Mouse (Mus musculus) brain, adult 10 weeks (tissue): Measurements from ENCODE around the gene Rfx3. TPM values are rescaled to one million over a fixed set of nuclear protein-coding genes. Genes with fewer than 3 reads are reported as not detected.

Source experiments
- polyA plus RNA-seq: library from polyadenylated mRNA; stranded (reverse); fragments of 350-450 nt; fragmentation: Illumina TruSeq; extraction: RNeasy Lipid Tissue Mini Kit (QIAGEN cat#74804); gene quantifications from one replicate; pipeline ENCODE4 v1.2.3, GENCODE M21; 2015; ENCODE audit warnings: low read depth, low replicate concordance

Gene Rfx3
- polyA plus RNA-seq, result 15.0 TPM

GRCm38 (mm10) chr19:28010471-28011395, at the start of gene Rfx3:
Gene Rfx3, minus strand, starts transcription at chr19:28011166.

